Mouse (Mus musculus): Measurements from ENCODE around the gene Gm49395.

Gm49395 gene

GRCm38 (mm10) chr13:115099381-115099780 lies 2.3 kb downstream of the Gm49395 start:
- no peak for DNase-seq (ENCODE audit: low read depth, low spot score)

- DNase-seq (ENCODE audit: low read depth, low spot score) = no peak
These were observed 3.5 kb downstream of the Gm49395 start for GRCm38 (mm10) chr13:115098227-115098626.

GRCm38 (mm10) chr13:115096965-115097364 lies 4.8 kb downstream of the Gm49395 start:
- DNase-seq (ENCODE audit: low read depth, low spot score) = no peak

DNA sequence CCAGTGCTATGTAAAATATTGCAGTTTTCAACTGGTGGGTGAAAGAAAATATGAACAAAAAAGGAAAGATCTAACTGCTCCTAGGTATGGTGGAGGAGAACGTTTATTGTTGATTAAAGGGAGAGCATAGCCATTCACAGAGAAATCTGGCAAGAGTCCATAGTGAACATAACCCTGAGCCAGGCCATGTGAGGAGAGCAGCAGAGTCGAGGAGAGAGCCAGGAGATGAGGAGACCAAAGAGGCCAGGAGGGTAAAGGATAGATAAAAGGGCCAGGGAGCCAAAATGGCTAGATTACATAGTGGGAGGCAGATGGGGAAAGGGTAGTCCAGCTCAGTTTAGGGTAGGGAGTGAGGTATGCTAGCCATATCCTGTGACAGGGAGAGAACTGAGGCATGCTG lies 5.5 kb downstream of the Gm49395 start:
- no peak for DNase-seq (ENCODE audit: low read depth, low spot score)

DNA sequence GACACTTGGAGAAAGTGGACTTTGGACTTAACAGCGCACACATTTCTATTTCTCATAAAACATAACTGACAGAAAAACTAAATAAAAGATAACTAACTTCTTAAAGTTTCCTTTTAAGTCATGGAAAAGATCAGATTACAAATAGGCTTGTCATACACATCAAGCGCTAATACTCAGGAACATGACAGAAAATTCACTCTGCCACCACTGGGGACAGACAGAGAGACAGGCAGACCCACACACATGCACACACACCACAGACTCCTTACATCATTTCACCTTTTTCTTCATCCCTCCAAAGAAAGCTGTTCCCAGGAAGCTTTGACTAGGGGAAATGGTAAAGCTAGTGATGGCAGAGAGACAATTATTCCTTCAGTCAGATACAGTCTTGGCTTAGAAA lies 6.3 kb downstream of the Gm49395 start:
- no peak for DNase-seq (ENCODE audit: low read depth, low spot score)

DNA sequence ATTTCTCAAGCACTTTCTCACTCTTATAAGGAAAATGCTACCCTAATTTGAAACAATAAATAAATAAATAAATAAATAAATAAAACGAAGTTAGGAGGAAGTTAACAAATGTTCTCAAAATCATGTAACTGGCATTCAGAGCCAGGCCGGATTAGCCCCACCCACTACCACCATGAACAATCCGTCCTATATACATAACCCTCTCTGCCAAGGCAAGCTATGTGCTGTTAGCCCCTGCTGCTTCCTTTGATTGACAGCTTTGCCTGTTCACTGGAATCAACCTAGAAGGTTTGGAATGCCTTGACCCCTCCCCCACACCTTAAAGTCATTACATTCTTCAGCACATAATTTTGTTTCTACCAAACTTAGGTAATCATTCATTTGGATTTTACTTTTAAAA lies 10.2 kb downstream of the Gm49395 start:
- DNase-seq (ENCODE audit: low read depth, low spot score) = peak; percentile 26

GRCm38 (mm10) chr13:115090977-115091445 lies 10.7 kb downstream of the Gm49395 start:
- DNase-seq (ENCODE audit: low read depth, low spot score) = no peak

DNA sequence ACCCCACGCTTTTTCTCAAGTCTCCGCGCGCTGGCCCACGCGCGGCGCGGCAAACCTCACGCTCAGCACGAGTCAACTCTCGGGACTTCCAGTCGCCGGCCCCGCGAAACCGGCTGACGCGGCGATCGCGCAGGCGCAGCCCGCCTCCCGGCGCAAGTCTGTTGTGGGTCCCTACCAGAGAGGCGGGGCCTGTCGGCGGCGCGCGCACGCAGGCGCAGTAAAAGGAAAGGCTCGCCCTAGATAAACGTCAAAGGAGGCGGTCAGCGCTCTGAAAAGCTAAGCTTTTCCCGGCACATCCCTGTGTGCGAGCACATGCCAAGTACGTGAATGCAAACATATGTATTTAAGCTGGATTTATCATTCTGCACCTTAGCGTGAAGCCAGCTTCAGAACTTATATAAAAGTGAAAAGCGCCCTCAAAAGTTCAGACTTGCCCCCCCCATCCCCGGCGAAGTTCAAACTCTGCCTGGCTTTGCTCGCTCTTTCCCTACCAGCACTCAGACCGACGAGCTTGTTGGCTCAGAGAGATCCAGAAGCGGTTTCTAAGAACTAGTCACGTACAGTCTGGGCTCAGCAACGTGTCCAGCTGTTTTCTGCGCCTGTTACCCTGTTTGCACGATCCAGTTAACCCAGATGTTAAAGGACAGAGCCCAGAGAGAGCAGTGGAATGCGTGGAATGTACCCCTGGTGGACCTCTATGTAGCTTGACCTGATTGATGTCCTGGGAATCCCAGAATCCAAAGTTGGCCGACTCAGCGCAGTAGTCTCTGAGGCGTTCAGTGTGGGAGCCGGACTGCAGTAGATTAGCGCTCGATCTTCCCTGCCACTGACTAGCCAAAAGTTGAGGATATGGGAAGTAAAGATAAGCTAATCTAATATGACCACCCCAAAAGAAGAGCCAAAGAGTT lies 11.4 kb downstream of the Gm49395 start, which contains the start of gene Pelo:
Gene Pelo (minus strand): TSS at position 118 of the 908 bp plus-strand sequence.
- DNase-seq (ENCODE audit: low read depth, low spot score) = peak; percentile 95

GRCm38 (mm10) chr13:115089395-115090025 lies 12.2 kb downstream of the Gm49395 start:
- DNase-seq (ENCODE audit: low read depth, low spot score) = peak; percentile 35

- DNase-seq (ENCODE audit: low read depth, low spot score) = no peak
These were observed 12.7 kb downstream of the Gm49395 start for GRCm38 (mm10) chr13:115089020-115089394.

- no peak for DNase-seq (ENCODE audit: low read depth, low spot score)
These were observed 15.7 kb downstream of the Gm49395 start for GRCm38 (mm10) chr13:115085974-115086373.

- no peak for DNase-seq (ENCODE audit: low read depth, low spot score)
These were observed 19.4 kb downstream of the Gm49395 start for GRCm38 (mm10) chr13:115082339-115082738.

- no peak for DNase-seq (ENCODE audit: low read depth, low spot score)
These were observed 21.6 kb downstream of the Gm49395 start for GRCm38 (mm10) chr13:115079996-115080585.

GRCm38 (mm10) chr13:115078997-115079685 lies 22.6 kb downstream of the Gm49395 start:
- DNase-seq (ENCODE audit: low read depth, low spot score) = no peak

- no peak for DNase-seq (ENCODE audit: low read depth, low spot score)
These were observed 24.2 kb downstream of the Gm49395 start for GRCm38 (mm10) chr13:115077346-115078134.

DNA sequence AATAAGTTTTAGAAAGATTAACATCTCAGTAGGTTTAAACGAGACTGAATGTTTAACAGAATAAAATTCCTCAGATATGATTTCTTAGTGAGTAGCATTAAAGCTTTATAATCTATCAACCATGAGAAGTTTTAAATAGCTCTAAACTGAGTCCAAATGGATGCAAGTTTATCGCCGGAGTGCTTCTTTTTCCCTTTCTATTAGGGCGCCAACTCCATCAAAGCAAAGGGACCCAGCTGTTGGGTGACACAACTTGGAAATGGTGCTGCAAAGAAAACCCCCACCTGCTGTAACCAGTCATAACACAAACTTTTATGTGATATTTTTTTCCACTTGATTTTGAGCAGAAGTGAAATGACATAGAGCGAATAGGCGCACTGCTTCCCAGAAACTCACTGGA lies 29.3 kb downstream of the Gm49395 start:
- no peak for DNase-seq (ENCODE audit: low read depth, low spot score)

- DNase-seq (ENCODE audit: low read depth, low spot score) = no peak
These were observed 30.3 kb downstream of the Gm49395 start for GRCm38 (mm10) chr13:115071431-115071830.

DNA sequence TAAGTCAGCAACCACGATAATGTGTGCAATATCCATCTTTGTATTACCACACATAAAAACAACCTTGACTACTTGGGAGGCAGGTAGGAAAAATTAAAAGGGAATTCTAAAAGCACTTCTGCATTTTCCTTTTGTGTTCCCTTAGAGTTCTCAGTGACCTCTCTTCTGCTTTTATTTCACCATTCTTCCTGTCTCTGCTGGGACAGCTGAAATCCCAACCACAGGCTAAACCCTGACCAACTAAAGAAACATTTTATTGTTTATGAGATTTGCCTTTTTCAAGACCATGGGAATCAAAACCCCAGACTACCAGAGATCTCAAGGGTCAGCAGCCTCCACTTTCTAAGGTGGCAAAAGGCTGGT lies 33.8 kb downstream of the Gm49395 start:
- DNase-seq (ENCODE audit: low read depth, low spot score) = no peak

- no peak for DNase-seq (ENCODE audit: low read depth, low spot score)
These were observed 34.3 kb downstream of the Gm49395 start for GRCm38 (mm10) chr13:115067324-115067967.

GRCm38 (mm10) chr13:115057555-115057954 lies 44.2 kb downstream of the Gm49395 start:
- DNase-seq (ENCODE audit: low read depth, low spot score) = no peak

DNA sequence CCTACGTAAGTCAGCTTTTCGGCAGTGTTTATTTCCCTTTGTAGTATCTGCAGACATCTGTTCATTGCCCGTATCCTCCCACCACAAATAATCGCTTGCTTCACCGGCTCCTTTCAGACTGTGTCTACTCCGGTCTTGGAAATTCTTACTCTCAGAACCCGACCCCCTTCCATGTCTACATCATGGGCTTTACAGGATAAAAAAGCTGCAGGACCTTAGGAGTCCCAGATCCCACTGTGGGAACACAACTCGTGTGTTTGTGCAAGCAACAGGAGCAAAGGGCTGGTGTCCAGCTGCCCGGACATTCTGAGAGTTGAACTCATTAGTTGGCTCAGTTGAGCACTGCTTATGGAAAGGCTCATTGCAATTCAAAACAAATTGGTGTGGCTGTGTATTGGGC lies 46.9 kb downstream of the Gm49395 start:
- no peak for DNase-seq (ENCODE audit: low read depth, low spot score)

Data from ZHBTc4 (cell line).